Mouse (Mus musculus) spleen, adult 2 months (tissue): Measurements from ENCODE around the gene Actl11. TPM values are rescaled to one million over a fixed set of nuclear protein-coding genes. Genes with fewer than 3 reads are reported as not detected.

Experiments used
- DNase-seq, 2 experiments: peaks; one replicate each; pipeline versions ENCODE4 v3.0.0 to v3.0.0-alpha.2; 2012 to 2021; ENCODE audit warnings: low spot score in 2 of 2, low read depth in 1 of 2
- H3K27ac ChIP-seq: fragments of 200-500 bp; 2 replicates; pipeline ENCODE4 v1.5.1; 2012; ENCODE audit warnings: low read length, inconsistent platforms; ENCODE audit not compliant: insufficient read depth
- H3K27me3 ChIP-seq: fragments of 200-500 bp; 2 replicates; pipeline ENCODE4 v1.6.1; 2012; ENCODE audit warnings: mild to moderate bottlenecking, moderate library complexity, low read length, inconsistent platforms; ENCODE audit not compliant: control insufficient read depth, insufficient read depth
- H3K36me3 ChIP-seq: fragments of 200-500 bp; 2 replicates; pipeline ENCODE4 v1.6.1; 2012; ENCODE audit warnings: mild to moderate bottlenecking, low read length, inconsistent platforms; ENCODE audit not compliant: control insufficient read depth, insufficient read depth
- H3K4me1 ChIP-seq: fragments of 200-500 bp; 2 replicates; pipeline ENCODE4 v1.6.1; 2011; ENCODE audit warnings: inconsistent platforms; ENCODE audit not compliant: control insufficient read depth, insufficient read depth, insufficient read length
- H3K4me3 ChIP-seq: fragments of 200-500 bp; 2 replicates; pipeline ENCODE4 v1.5.1; 2011; ENCODE audit warnings: mild to moderate bottlenecking, inconsistent platforms; ENCODE audit not compliant: insufficient read depth, insufficient read length; ENCODE audit errors: extremely low read depth
- CTCF ChIP-seq: fragments of 200-500 bp; IDR thresholded peaks from 2 replicates; pipeline ENCODE4 v1.5.1; 2011; ENCODE audit warnings: mild to moderate bottlenecking, inconsistent platforms; ENCODE audit not compliant: insufficient read depth, insufficient read length, insufficient replicate concordance; ENCODE audit errors: extremely low read depth
- POLR2A ChIP-seq: fragments of 200-500 bp; IDR thresholded peaks from 2 replicates; pipeline ENCODE4 v1.6.1; 2011; ENCODE audit warnings: low read depth, low read length, inconsistent platforms
- WGBS: fragments of 180-500 bp; shearing (Covaris S2); methylation state at CpG from one replicate; pipeline ENCODE4 v1.1.7; 2018; 5-methylcytosine and 5-hydroxymethylcytosine counted together
- polyA plus RNA-seq: library from polyadenylated mRNA; depleted of rRNA; stranded (reverse); fragments of >200 nt; gene quantifications from 2 replicates; pipeline ENCODE4 v1.2.3, GENCODE M21; 2012

Gene Actl11
- polyA plus RNA-seq, 1 experiment = not detected

GRCm38 (mm10) chr9:107907801-107908120 lies 20.5 kb upstream of the Actl11 start:
- no peaks in the 10 kb centered on the region for H3K27me3 ChIP-seq
- H3K36me3 ChIP-seq = peaks cover under 1% of the 10 kb centered on the region; the same call in 1 of the 2 replicates
- H3K4me1 ChIP-seq = no peaks in the 10 kb centered on the region
- WGBS = 91% methylated on average over 14 of the region's 14 CpGs
- no peak for TF ChIP-seq POLR2A
- no peak for TF ChIP-seq CTCF
- DNase-seq = no peak
- H3K4me3 ChIP-seq = no peak overlapping the region
- H3K27ac ChIP-seq = no peak overlapping the region

- no peak overlapping the region for H3K4me3 ChIP-seq
- H3K27me3 ChIP-seq = no peaks in the 10 kb centered on the region
- no peak for DNase-seq
- no peak overlapping the region for H3K27ac ChIP-seq
- TF ChIP-seq POLR2A = no peak
- no peak for TF ChIP-seq CTCF
- H3K36me3 ChIP-seq = no peaks in the 10 kb centered on the region
- H3K4me1 ChIP-seq = no peaks in the 10 kb centered on the region
- WGBS = 70% methylated on average over 18 of the region's 18 CpGs
These were observed 19.7 kb upstream of the Actl11 start for GRCm38 (mm10) chr9:107908410-107909158.

- no peak for TF ChIP-seq POLR2A
- TF ChIP-seq CTCF = no peak
- DNase-seq = no peak
- Histone ChIP-seq H3K27ac (no peak overlapping the region), H3K36me3 (no peaks in the 10 kb centered on the region), H3K4me3 (no peak overlapping the region), H3K27me3 (no peaks in the 10 kb centered on the region), H3K4me1 (no peaks in the 10 kb centered on the region)
- 85% methylated on average over 15 of the region's 15 CpGs for WGBS
These were observed 18.1 kb upstream of the Actl11 start for GRCm38 (mm10) chr9:107910025-107910769.

GRCm38 (mm10) chr9:107914764-107915420 lies 13.4 kb upstream of the Actl11 start:
- TF ChIP-seq POLR2A = no peak
- no peaks in the 10 kb centered on the region for H3K4me1 ChIP-seq
- no peak for DNase-seq
- H3K27ac ChIP-seq = no peak overlapping the region
- no peaks in the 10 kb centered on the region for H3K36me3 ChIP-seq
- 54% methylated on average over 16 of the region's 16 CpGs for WGBS
- H3K27me3 ChIP-seq = no peaks in the 10 kb centered on the region
- H3K4me3 ChIP-seq = no peak overlapping the region

- no peak for DNase-seq
- H3K27ac ChIP-seq = no peak overlapping the region
- no peak overlapping the region for H3K4me3 ChIP-seq
- H3K4me1 ChIP-seq = no peaks in the 10 kb centered on the region
- WGBS = 75% methylated on average over 13 of the region's 13 CpGs
- no peaks in the 10 kb centered on the region for H3K36me3 ChIP-seq
- TF ChIP-seq POLR2A = no peak
- TF ChIP-seq CTCF = no peak
- H3K27me3 ChIP-seq = no peaks in the 10 kb centered on the region
These were observed 10.2 kb upstream of the Actl11 start for GRCm38 (mm10) chr9:107917895-107918608.

GRCm38 (mm10) chr9:107918884-107919283 lies 9.4 kb upstream of the Actl11 start:
- DNase-seq = no peak
- Histone ChIP-seq H3K27me3 (no peaks in the 10 kb centered on the region), H3K4me3 (no peak overlapping the region), H3K27ac (no peak overlapping the region), H3K36me3 (no peaks in the 10 kb centered on the region), H3K4me1 (no peaks in the 10 kb centered on the region)
- no peak for TF ChIP-seq CTCF
- TF ChIP-seq POLR2A = no peak
- 89% methylated on average over 6 of the region's 6 CpGs for WGBS
